Mouse (Mus musculus): ENCODE data around the gene Irf2. TPM values are rescaled to one million over a fixed set of nuclear protein-coding genes. Genes with fewer than 3 reads are reported as not detected.

The Irf2 gene
- polyA plus RNA-seq, 1 experiment from 2014 or later: 43.3 TPM

DNA sequence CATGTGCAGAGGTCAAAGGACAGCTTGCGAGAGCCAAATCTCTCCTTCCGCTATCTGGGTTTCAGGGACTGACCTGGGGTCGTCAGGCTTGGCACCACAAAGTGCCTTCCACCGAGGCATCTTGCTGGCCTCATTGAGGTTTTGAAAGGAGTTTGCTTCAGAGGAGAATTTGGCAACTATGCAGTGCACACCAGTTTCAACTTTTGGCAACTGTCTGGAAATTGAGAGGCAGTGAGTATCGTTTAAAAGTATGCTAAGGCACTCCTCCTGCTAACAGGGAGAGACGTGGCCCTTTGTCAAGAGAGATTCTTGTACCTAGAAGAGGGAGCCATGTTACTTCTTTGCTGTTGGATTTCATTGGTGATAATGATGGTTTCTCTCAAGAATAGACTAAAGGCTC is 21.9 kb downstream of the Irf2 start:
- H3K4me2 ChIP-seq (replicated peaks; ENCODE audit: low read depth): no peak overlapping the region; the same call in 1 of the 2 replicates
- no peaks in the 10 kb centered on the region for H3K9me3 ChIP-seq (ENCODE audit: control insufficient read depth)
- WGBS: 51% methylated on average over 6 of the region's 6 CpGs
- no peaks in the 10 kb centered on the region for H3K27me3 ChIP-seq (replicated peaks; ENCODE audit: control insufficient read depth, insufficient read depth, low read length)
- no peak for TF ChIP-seq CTCF (IDR thresholded peaks at IDR 0.05; ENCODE audit: low read depth)
- ATAC-seq: no peak
- no peak overlapping the region for H3K9ac ChIP-seq (ENCODE audit: low read depth, low read length)
- no peak overlapping the region for H3K4me3 ChIP-seq (ENCODE audit: low read depth, low read length)
- peaks cover 26% of the 10 kb centered on the region; the same call in 1 of the 2 replicates for H3K4me1 ChIP-seq (replicated peaks; ENCODE audit: control insufficient read depth, insufficient read depth, low read length)
- H3K36me3 ChIP-seq (ENCODE audit: control insufficient read depth, insufficient read depth): no peaks in the 10 kb centered on the region
- no peak overlapping the region; the same call in 1 of the 2 replicates for H3K27ac ChIP-seq (ENCODE audit: low read depth, low read length)

GRCm38 (mm10) chr8:46769408-46770180 is 30.1 kb downstream of the Irf2 start:
- peaks cover 4% of the 10 kb centered on the region; the same call in 1 of the 2 replicates for H3K36me3 ChIP-seq (ENCODE audit: control insufficient read depth, insufficient read depth)
- no peak overlapping the region for H3K4me2 ChIP-seq (replicated peaks; ENCODE audit: low read depth)
- H3K4me1 ChIP-seq (replicated peaks; ENCODE audit: control insufficient read depth, insufficient read depth, low read length): no peaks in the 10 kb centered on the region
- no peak for TF ChIP-seq CTCF (IDR thresholded peaks at IDR 0.05; ENCODE audit: low read depth)
- no peaks in the 10 kb centered on the region for H3K27me3 ChIP-seq (replicated peaks; ENCODE audit: control insufficient read depth, insufficient read depth, low read length)
- H3K4me3 ChIP-seq (ENCODE audit: low read depth, low read length): no peak overlapping the region
- WGBS: 72% methylated on average over 11 of the region's 11 CpGs
- ATAC-seq: no peak
- no peak overlapping the region for H3K27ac ChIP-seq (ENCODE audit: low read depth, low read length)
- no peak overlapping the region for H3K9ac ChIP-seq (ENCODE audit: low read depth, low read length)
- H3K9me3 ChIP-seq (ENCODE audit: control insufficient read depth): no peaks in the 10 kb centered on the region

DNA sequence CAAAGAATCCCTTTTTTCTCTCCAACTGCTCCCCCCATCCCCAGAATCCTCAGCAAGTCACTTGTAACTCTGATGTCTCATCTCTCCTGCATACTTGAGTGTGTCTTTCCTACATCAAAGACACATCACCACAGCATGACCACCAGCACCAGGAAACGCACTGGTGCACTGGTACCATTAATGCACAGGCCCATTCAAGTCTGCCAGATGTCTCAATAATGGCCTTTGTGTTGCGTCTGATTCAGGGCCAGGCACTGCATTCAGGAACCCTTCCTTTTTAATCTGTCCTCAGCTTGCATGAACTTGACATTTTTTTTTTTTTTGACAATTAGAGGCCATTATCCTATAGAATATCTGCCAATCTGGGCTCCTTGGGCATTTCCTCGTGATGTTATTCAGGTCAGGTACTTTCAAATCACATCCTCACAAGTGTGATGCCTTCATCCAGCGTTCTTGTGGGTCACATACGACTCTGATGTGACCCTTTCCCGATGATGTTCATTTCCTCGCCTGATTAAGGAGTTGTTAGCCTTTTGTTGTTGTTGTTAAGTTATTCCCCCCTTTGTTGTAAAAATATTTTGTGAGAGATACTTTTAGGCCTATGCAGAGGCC is 31.5 kb downstream of the Irf2 start:
- no peak overlapping the region for H3K9ac ChIP-seq (ENCODE audit: low read depth, low read length)
- H3K27ac ChIP-seq (ENCODE audit: low read depth, low read length): no peak overlapping the region
- no peaks in the 10 kb centered on the region for H3K4me1 ChIP-seq (replicated peaks; ENCODE audit: control insufficient read depth, insufficient read depth, low read length)
- no peak for TF ChIP-seq CTCF (IDR thresholded peaks at IDR 0.05; ENCODE audit: low read depth)
- H3K36me3 ChIP-seq (ENCODE audit: control insufficient read depth, insufficient read depth): peaks cover 7% of the 10 kb centered on the region; the same call in 1 of the 2 replicates
- no peak for ATAC-seq
- no peaks in the 10 kb centered on the region for H3K27me3 ChIP-seq (replicated peaks; ENCODE audit: control insufficient read depth, insufficient read depth, low read length)
- H3K9me3 ChIP-seq (ENCODE audit: control insufficient read depth): no peaks in the 10 kb centered on the region
- H3K4me2 ChIP-seq (replicated peaks; ENCODE audit: low read depth): no peak overlapping the region
- WGBS: 85% methylated on average over 7 of the region's 7 CpGs
- H3K4me3 ChIP-seq (ENCODE audit: low read depth, low read length): no peak overlapping the region

DNA sequence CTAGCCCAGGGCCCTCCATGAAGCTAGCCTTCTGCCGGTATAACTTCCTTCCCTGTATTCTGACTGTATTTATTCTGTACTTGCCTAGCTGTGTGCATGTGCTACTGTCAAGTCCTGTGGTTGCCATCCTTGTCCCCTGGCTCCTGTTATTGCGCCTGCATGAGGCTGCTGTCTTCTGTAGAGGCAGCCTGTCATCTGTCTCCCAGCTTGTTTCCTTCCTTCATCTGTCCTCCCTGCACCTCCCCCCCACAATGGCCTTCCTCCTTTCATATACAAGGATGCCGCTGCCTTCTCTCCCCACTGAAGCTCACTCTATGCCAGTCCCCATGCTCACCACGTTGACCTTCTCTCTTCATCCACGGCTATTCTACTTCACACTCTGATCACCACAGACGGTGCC is 33.3 kb downstream of the Irf2 start:
- Histone ChIP-seq H3K4me1 (replicated peaks; ENCODE audit: control insufficient read depth, insufficient read depth, low read length) (no peaks in the 10 kb centered on the region), H3K4me2 (replicated peaks; ENCODE audit: low read depth) (no peak overlapping the region), H3K27ac (ENCODE audit: low read depth, low read length) (no peak overlapping the region), H3K27me3 (replicated peaks; ENCODE audit: control insufficient read depth, insufficient read depth, low read length) (no peaks in the 10 kb centered on the region), H3K4me3 (ENCODE audit: low read depth, low read length) (no peak overlapping the region), H3K36me3 (ENCODE audit: control insufficient read depth, insufficient read depth) (peaks cover 7% of the 10 kb centered on the region; the same call in 1 of the 2 replicates), H3K9ac (ENCODE audit: low read depth, low read length) (no peak overlapping the region), H3K9me3 (ENCODE audit: control insufficient read depth) (no peaks in the 10 kb centered on the region)
- TF ChIP-seq CTCF (IDR thresholded peaks at IDR 0.05; ENCODE audit: low read depth): no peak
- ATAC-seq: no peak
- 92% methylated on average over 6 of the region's 6 CpGs for WGBS

DNA sequence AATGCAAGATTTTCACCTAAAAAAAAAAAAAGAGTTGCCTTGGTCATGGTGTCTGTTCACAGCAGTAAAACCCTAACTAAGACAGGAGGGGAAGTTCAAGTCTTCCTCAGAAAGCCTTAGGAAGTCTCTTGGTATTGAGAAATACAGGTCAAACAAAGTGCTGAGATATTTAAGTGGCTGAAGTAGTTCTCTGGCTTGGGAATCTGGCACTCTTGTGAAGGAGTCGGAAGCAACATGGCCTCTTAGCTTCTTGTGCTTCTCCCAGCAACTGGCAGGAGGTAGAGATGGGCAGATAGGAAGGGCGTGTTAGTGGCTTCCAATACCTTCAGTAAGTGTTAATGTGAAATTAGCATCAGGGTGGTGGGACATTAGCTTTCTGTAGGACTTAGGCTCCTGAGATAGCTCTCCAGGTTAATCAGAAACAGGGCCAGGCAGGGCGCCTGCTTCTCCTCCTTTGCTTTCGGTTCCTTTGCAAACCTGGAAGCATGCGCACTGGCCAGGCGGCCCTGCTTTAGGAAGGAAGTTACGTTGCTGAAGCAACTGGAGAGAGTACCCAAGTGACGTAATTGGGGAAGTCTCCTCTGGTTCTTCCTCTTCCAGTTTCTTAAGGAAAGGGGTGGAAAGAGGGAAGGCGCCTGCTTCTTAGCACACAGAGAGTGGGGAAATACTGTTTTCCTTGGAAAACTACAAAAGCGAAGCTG is 38.4 kb downstream of the Irf2 start:
- ATAC-seq: no peak
- 84% methylated on average over 10 of the region's 10 CpGs for WGBS

GRCm38 (mm10) chr8:46781067-46781657 is 41.6 kb downstream of the Irf2 start:
- H3K4me3 ChIP-seq (ENCODE audit: low read depth, low read length): no peak overlapping the region
- H3K4me2 ChIP-seq (replicated peaks; ENCODE audit: low read depth): no peak overlapping the region
- ATAC-seq: no peak
- no peak for TF ChIP-seq CTCF (IDR thresholded peaks at IDR 0.05; ENCODE audit: low read depth)
- H3K4me1 ChIP-seq (replicated peaks; ENCODE audit: control insufficient read depth, insufficient read depth, low read length): no peaks in the 10 kb centered on the region
- peaks cover 3% of the 10 kb centered on the region; the same call in 1 of the 2 replicates for H3K36me3 ChIP-seq (ENCODE audit: control insufficient read depth, insufficient read depth)
- H3K27ac ChIP-seq (ENCODE audit: low read depth, low read length): no peak overlapping the region
- no peaks in the 10 kb centered on the region for H3K9me3 ChIP-seq (ENCODE audit: control insufficient read depth)
- H3K9ac ChIP-seq (ENCODE audit: low read depth, low read length): no peak overlapping the region
- no peaks in the 10 kb centered on the region for H3K27me3 ChIP-seq (replicated peaks; ENCODE audit: control insufficient read depth, insufficient read depth, low read length)
- 75% methylated on average over 6 of the region's 6 CpGs for WGBS

More for the DNA sequence above, 38.4 kb downstream of the Irf2 start:
- Histone ChIP-seq H3K27ac (ENCODE audit: low read depth, low read length) (no peak overlapping the region), H3K27me3 (replicated peaks; ENCODE audit: control insufficient read depth, insufficient read depth, low read length) (no peaks in the 10 kb centered on the region), H3K9me3 (ENCODE audit: control insufficient read depth) (no peaks in the 10 kb centered on the region), H3K9ac (ENCODE audit: low read depth, low read length) (no peak overlapping the region), H3K4me1 (replicated peaks; ENCODE audit: control insufficient read depth, insufficient read depth, low read length) (no peaks in the 10 kb centered on the region), H3K36me3 (ENCODE audit: control insufficient read depth, insufficient read depth) (peaks cover 10% of the 10 kb centered on the region; the same call in 1 of the 2 replicates), H3K4me3 (ENCODE audit: low read depth, low read length) (no peak overlapping the region), H3K4me2 (replicated peaks; ENCODE audit: low read depth) (no peak overlapping the region)
- TF ChIP-seq CTCF (IDR thresholded peaks at IDR 0.05; ENCODE audit: low read depth): no peak
